Mouse (Mus musculus) heart, embryonic 15.5 days (tissue): ENCODE data around the gene Acox2. TPM values are rescaled to one million over a fixed set of nuclear protein-coding genes. Genes with fewer than 3 reads are reported as not detected.

Experiments
- ATAC-seq: fragments of 200-750 bp; cut with Nextera tagmentation; replicated peaks from 2 replicates; pipeline ENCODE4 v1.8.0; 2017; ENCODE audit warnings: low read depth, moderate TSS enrichment; ENCODE audit not compliant: insufficient number of reproducible peaks, insufficient read depth, low FRiP score
- H3K27ac ChIP-seq: fragments of 300-500 bp; sonication (generic); 2 replicates; pipeline ENCODE4 v1.5.1; 2015; ENCODE audit warnings: mild to moderate bottlenecking, inconsistent platforms
- H3K27me3 ChIP-seq: fragments of 300-500 bp; sonication (generic); 2 replicates; pipeline ENCODE4 v1.6.1; 2015; ENCODE audit warnings: inconsistent platforms
- H3K36me3 ChIP-seq: fragments of 300-500 bp; sonication (generic); 2 replicates; pipeline ENCODE4 v1.6.1; 2015; ENCODE audit warnings: mild to moderate bottlenecking, inconsistent platforms
- H3K4me1 ChIP-seq: fragments of 300-500 bp; sonication (generic); replicated peaks from 2 replicates; pipeline ENCODE4 v1.6.1; 2015; ENCODE audit warnings: inconsistent platforms
- H3K4me2 ChIP-seq: fragments of 300-500 bp; sonication (generic); 2 replicates; pipeline ENCODE4 v1.6.1; 2015; ENCODE audit warnings: inconsistent platforms, mild to moderate bottlenecking, moderate library complexity
- H3K4me3 ChIP-seq: fragments of 300-500 bp; sonication (generic); 2 replicates; pipeline ENCODE4 v1.5.1; 2015; ENCODE audit warnings: mild to moderate bottlenecking, inconsistent platforms
- H3K9ac ChIP-seq: fragments of 300-500 bp; sonication (generic); 2 replicates; pipeline ENCODE4 v1.6.1; 2015; ENCODE audit warnings: mild to moderate bottlenecking, inconsistent platforms
- H3K9me3 ChIP-seq: fragments of 300-500 bp; sonication (generic); replicated peaks from 2 replicates; pipeline ENCODE4 v1.6.1; 2016; ENCODE audit warnings: inconsistent platforms
- WGBS: fragments of 180-500 bp; shearing (Covaris S2); methylation state at CpG from one replicate; pipeline ENCODE4 v1.1.7; 2015; ENCODE audit warnings: mixed read lengths; 5-methylcytosine and 5-hydroxymethylcytosine counted together
- polyA plus RNA-seq: library from polyadenylated mRNA; unstranded; fragments of >200 nt; fragmentation: Nextera tagmentation; extraction: Ambion mirVana; gene quantifications from 2 replicates; pipeline ENCODE4 v1.2.1, GENCODE M21; 2015

The Acox2 gene
- polyA plus RNA-seq, 1 experiment from 2014 or later = not detected

- H3K4me1 ChIP-seq = no peaks in the 10 kb centered on the region
- H3K4me2 ChIP-seq = no peak overlapping the region
- no peak for ATAC-seq
- 80% methylated on average over 6 of the region's 6 CpGs for WGBS
- H3K36me3 ChIP-seq = no peaks in the 10 kb centered on the region
- no peak overlapping the region for H3K9ac ChIP-seq
- H3K27ac ChIP-seq = no peak overlapping the region
- no peak overlapping the region for H3K4me3 ChIP-seq
- H3K9me3 ChIP-seq = no peaks in the 10 kb centered on the region
- no peaks in the 10 kb centered on the region for H3K27me3 ChIP-seq
Measured at GRCm38 (mm10) chr14:8186278-8187045, 72.7 kb downstream of the Acox2 start.

GRCm38 (mm10) chr14:8183330-8183729, 75.8 kb downstream of the Acox2 start:
- no peaks in the 10 kb centered on the region for H3K27me3 ChIP-seq
- no peak overlapping the region for H3K27ac ChIP-seq
- no peak overlapping the region for H3K4me3 ChIP-seq
- no peak for ATAC-seq
- 58% methylated on average over 3 of the region's 3 CpGs for WGBS
- no peaks in the 10 kb centered on the region for H3K36me3 ChIP-seq
- H3K9ac ChIP-seq = no peak overlapping the region
- no peaks in the 10 kb centered on the region for H3K4me1 ChIP-seq
- H3K9me3 ChIP-seq = no peaks in the 10 kb centered on the region
- H3K4me2 ChIP-seq = no peak overlapping the region

GRCm38 (mm10) chr14:8180371-8181035, 78.7 kb downstream of the Acox2 start:
- Histone ChIP-seq H3K27ac (no peak overlapping the region), H3K4me1 (no peaks in the 10 kb centered on the region), H3K9me3 (no peaks in the 10 kb centered on the region), H3K27me3 (no peaks in the 10 kb centered on the region), H3K9ac (no peak overlapping the region), H3K36me3 (no peaks in the 10 kb centered on the region), H3K4me3 (no peak overlapping the region), H3K4me2 (no peak overlapping the region)
- ATAC-seq = no peak
- WGBS = 67% methylated on average over 4 of the region's 4 CpGs

GRCm38 (mm10) chr14:8176251-8176650, 82.9 kb downstream of the Acox2 start:
- Histone ChIP-seq H3K36me3 (no peaks in the 10 kb centered on the region), H3K4me3 (no peak overlapping the region), H3K4me2 (no peak overlapping the region), H3K9ac (no peak overlapping the region), H3K27me3 (no peaks in the 10 kb centered on the region), H3K27ac (no peak overlapping the region), H3K9me3 (no peaks in the 10 kb centered on the region), H3K4me1 (peaks cover 9% of the 10 kb centered on the region)
- WGBS = 63% methylated on average over 5 of the region's 5 CpGs
- ATAC-seq = no peak

Other genes with a start within 250 kb of the Acox2 start
- 39.3 and 40.3 TPM in 2 replicates for gene Rpp14, start 179.0 kb downstream of the Acox2 start, polyA plus RNA-seq
- gene Pxk, start 161.1 kb downstream of the Acox2 start, polyA plus RNA-seq = 30.0 and 32.1 TPM in 2 replicates
- gene Pdhb, start 86.3 kb downstream of the Acox2 start, polyA plus RNA-seq = 520 and 606 TPM in 2 replicates
- 12.5 and 12.6 TPM in 2 replicates for gene Kctd6, start 45.2 kb downstream of the Acox2 start, polyA plus RNA-seq
- gene Fam107a, start 58.7 kb upstream of the Acox2 start, polyA plus RNA-seq = 0.44 and 0.62 TPM in 2 replicates
- 0.13 and 1.5 TPM in 2 replicates for gene Oit1, start 119.4 kb upstream of the Acox2 start, polyA plus RNA-seq